Comparison of ENCODE assay signal across 12 mouse cellular contexts in the genomic region with DNA sequence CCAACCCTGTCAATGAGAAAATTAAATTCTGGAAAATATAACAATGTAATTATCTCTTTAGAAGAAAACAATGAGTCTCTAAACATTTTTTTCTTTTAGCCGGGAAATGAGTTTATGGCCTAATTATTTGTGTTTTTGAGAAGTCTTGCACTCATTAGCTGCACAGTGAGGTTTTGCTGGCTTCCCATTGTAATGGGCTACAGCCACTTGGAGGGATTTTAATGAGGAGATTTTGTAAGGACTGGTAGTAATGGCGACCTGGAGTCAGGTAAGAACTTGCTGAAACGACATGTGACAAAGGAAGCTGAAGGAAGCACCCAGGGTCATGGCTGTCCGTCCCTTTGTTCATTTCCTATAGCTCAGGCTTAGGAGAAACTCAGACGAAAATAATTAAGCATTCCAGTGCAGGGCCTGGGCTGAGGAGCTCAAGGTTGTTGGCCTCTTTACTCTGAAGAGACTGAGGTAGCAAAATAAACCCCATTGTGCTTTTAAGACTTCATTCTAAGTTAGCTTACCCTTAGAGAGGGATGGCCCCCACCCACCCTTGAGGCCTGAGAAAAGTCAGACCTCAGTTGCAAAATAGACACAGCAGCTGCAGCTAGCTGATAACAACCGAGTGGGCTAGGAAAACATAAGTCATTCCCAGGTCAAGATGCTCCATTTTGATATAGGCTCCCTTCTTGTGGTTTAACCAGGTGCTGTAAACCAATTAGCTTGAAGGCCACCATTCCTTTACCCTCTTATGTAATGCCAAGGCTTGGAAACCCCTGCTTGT.
DNase-seq lines count a peak whose midpoint lies in the region; ATAC-seq lines count a peak whose summit lies in the region.
"Had no signal": no experiment of that assay in that cellular context is flagged by ENCODE, and none has a peak within 500 bp of the region (broad histone marks: within the 10 kb centered on the region; RNA-seq: fewer than 3 reads in every experiment).

No protein-coding gene starts in this region.

- no peak overlapping the region for H3K9ac ChIP-seq in heart, embryonic 13.5 days
- H3K9ac ChIP-seq in embryonic facial prominence, embryonic 11.5 days (replicated peaks; ENCODE audit: low read length) = no peak overlapping the region
- no peak overlapping the region for H3K9ac ChIP-seq in stomach, embryonic 15.5 days

- H3K4me3 ChIP-seq in heart, embryonic 13.5 days = no peak overlapping the region
- no peak overlapping the region for H3K4me3 ChIP-seq in embryonic facial prominence, embryonic 11.5 days (ENCODE audit: low read depth, low read length)
- no peak overlapping the region for H3K4me3 ChIP-seq in stomach, embryonic 15.5 days (replicated peaks)
- H3K4me3 ChIP-seq: layer of hippocampus, adult 2 months; myocyte had no signal

- 52% methylated on average over 6 of the region's 6 CpGs for WGBS in heart, embryonic 13.5 days
- WGBS in embryonic facial prominence, embryonic 11.5 days = 56% methylated on average over 6 of the region's 6 CpGs
- 52% methylated on average over 6 of the region's 6 CpGs for WGBS in stomach, embryonic 15.5 days

- H3K4me2 ChIP-seq in heart, embryonic 13.5 days = no peak overlapping the region
- H3K4me2 ChIP-seq in embryonic facial prominence, embryonic 11.5 days (ENCODE audit: low read depth, low read length) = no peak overlapping the region
- no peak overlapping the region for H3K4me2 ChIP-seq in stomach, embryonic 15.5 days

- DNase-seq in heart, adult 9 months (ENCODE audit: low spot score in 2 of 2) = no peak
- peak; percentile 27 for DNase-seq in thymus, postnatal 0 days (ENCODE audit: low spot score)
- no peak for DNase-seq in thymus, postnatal 25 days
- DNase-seq in embryonic facial prominence, embryonic 11.5 days (ENCODE audit: low spot score) = no peak
- DNase-seq in layer of hippocampus, adult 11-12 months (ENCODE audit: low spot score) = no peak
- DNase-seq in left cerebral cortex, postnatal 10 days (ENCODE audit: extremely low spot score in 1 of 2, low spot score in 2 of 2) = no peak
- DNase-seq: lung, postnatal 4 days had no signal

- H3K9me3 ChIP-seq in heart, embryonic 13.5 days = no peaks in the 10 kb centered on the region
- no peaks in the 10 kb centered on the region for H3K9me3 ChIP-seq in embryonic facial prominence, embryonic 11.5 days (replicated peaks; ENCODE audit: control insufficient read depth, low read length)
- no peaks in the 10 kb centered on the region for H3K9me3 ChIP-seq in stomach, embryonic 15.5 days

- H3K4me1 ChIP-seq in heart, embryonic 13.5 days = peaks cover 26% of the 10 kb centered on the region
- H3K4me1 ChIP-seq in embryonic facial prominence, embryonic 11.5 days (ENCODE audit: control insufficient read depth, insufficient read depth, low read length) = no peaks in the 10 kb centered on the region
- no peaks in the 10 kb centered on the region for H3K4me1 ChIP-seq in stomach, embryonic 15.5 days

- H3K27me3 ChIP-seq in heart, embryonic 13.5 days (replicated peaks) = no peaks in the 10 kb centered on the region
- H3K27me3 ChIP-seq in embryonic facial prominence, embryonic 11.5 days (ENCODE audit: control insufficient read depth, insufficient read depth, low read length) = no peaks in the 10 kb centered on the region
- no peaks in the 10 kb centered on the region for H3K27me3 ChIP-seq in stomach, embryonic 15.5 days (replicated peaks)

- intact Hi-C loops in left cerebral cortex, postnatal 10 days (cut with DNase I) = no loop called here

- peaks cover 39% of the 10 kb centered on the region for H3K36me3 ChIP-seq in heart, embryonic 13.5 days
- no peaks in the 10 kb centered on the region for H3K36me3 ChIP-seq in embryonic facial prominence, embryonic 11.5 days (replicated peaks; ENCODE audit: control insufficient read depth, insufficient read depth, low read depth, low read length)
- no peaks in the 10 kb centered on the region for H3K36me3 ChIP-seq in stomach, embryonic 15.5 days

- ATAC-seq in heart, embryonic 13.5 days (ENCODE audit: extremely low read depth, insufficient number of reproducible peaks, low FRiP score, low TSS enrichment) = peak; percentile 82; the same call in 1 of the 2 replicates
- ATAC-seq in embryonic facial prominence, embryonic 11.5 days (replicated peaks; ENCODE audit: insufficient number of reproducible peaks, low FRiP score, low TSS enrichment, low read depth) = 0 out of 2 replicates have a peak, but pooled peaks have one; percentile 3
- ATAC-seq in stomach, embryonic 15.5 days (ENCODE audit: insufficient read depth, low FRiP score, low read depth) = peak; percentile 90
- ATAC-seq: forebrain, embryonic 16.5 days had no signal

- H3K27ac ChIP-seq in heart, embryonic 13.5 days (replicated peaks) = peak overlapping the region; percentile 56
- no peak overlapping the region for H3K27ac ChIP-seq in embryonic facial prominence, embryonic 11.5 days (replicated peaks; ENCODE audit: low read depth, low read length)
- no peak overlapping the region for H3K27ac ChIP-seq in stomach, embryonic 15.5 days
- H3K27ac ChIP-seq: layer of hippocampus, adult 2 months had no signal

Comparison
In these comparisons a context has a peak if more than half of its experiments do, and no peak if none do; other contexts are left out.
1. ATAC-seq: peak in every context shown above with its lines; median percentile 90 in stomach, embryonic 15.5 days; 82 in heart, embryonic 13.5 days; 3 in embryonic facial prominence, embryonic 11.5 days.